Mouse (Mus musculus) embryo, embryonic 9.5 days (tissue): Measurements from ENCODE around the gene Gabbr2.

Experiments
- DNase-seq: peaks from one replicate; pipeline ENCODE4 v3.0.0-alpha.2; 2017; ENCODE audit errors: extremely low spot score

Gabbr2 gene

DNA sequence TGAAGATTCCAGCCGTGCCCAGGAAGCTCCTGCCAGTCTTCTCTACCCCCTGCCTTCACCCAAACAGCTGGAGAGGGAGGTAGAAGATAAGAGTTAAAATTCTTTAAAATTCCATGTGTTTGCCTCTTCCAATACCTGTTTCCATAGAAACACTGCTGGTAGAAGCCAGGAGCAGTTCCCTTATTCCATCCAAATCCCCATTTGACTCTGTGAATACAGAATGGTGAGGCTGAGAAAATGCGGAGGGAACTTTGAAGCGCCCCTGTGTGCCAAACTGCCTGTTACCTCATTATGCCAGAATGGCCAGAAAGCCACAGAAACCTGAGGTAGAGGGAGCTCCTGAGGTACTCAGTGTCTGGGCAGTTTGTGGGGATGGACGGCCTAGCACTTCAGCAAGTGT lies 281.1 kb downstream of the Gabbr2 start:
- no peak for DNase-seq

DNA sequence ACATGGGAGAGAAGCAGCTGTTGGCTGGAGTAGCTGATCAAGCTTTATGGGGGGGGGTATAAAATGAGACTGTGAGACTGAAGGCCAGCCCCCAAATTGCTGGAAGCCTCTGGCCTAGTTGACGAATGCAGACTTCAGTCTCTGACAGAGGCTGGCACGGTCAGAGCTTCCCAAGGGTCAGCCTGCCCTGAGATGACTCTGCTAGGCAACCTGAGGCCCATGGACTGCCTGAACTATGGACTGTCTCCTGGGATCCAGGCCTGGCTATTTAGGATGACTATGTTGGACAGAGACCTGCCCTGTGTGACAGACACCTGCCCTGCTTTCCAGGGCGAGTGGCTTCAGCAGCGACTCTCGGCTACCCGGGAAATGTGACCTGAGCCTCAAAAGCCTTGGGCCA lies 281.7 kb downstream of the Gabbr2 start:
- DNase-seq, result no peak

DNA sequence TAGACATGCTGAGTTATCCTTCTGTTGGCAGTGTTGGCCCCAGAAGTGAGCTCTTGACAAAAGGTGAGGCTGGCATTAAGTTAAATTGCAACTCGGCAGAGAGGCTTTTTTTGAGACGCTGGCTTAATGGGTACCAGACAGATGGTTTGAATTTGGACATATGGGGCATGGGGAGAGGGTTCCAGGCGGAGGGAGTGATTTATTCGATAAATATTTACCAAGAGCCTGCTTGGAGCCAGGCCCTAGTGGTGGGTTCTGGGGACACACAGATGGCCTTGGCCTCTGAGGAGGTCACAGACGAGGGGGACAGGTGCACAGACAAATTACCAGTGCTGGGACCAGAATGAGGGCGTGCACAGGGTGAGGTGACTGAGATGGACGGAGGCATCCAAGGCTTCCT lies 282.2 kb downstream of the Gabbr2 start:
- DNase-seq, result no peak

DNA sequence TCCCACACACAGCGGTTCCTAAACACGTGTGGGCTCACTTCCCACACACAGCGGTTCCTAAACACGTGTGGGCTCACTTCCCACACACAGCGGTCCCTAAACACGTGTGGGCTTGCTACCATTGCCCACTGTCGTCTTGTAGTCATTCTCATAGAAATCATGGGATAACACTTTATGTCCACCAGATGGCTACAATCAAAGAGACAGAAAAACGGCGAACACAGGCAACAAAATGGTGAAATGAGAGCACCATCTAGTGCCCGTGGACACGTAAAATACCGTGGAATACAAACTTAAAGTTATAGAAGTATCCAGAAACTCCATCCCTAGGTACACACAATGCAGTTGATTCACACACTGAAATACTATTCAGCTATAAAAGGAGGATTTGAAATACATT lies 285.9 kb downstream of the Gabbr2 start:
- DNase-seq, result no peak

DNA sequence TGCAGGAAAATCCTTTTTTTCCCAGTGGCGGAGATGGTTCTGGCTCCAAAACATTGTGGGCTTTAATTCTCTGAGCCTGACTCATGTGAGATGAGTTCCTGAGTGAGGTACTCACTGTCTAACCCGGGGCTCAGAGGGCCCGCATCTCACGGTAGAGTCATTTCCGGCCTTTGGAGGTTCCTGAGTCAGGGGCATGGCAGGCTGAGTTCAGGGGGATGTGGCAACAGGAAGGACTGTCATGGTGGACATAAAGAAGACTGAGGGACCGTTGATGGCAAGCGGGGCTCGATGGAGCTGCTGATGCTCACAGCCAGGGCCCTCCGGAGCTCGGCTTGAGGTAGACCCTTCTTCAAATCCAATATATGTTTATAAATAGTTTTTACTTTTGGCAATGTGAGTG lies 288.5 kb downstream of the Gabbr2 start:
- no peak for DNase-seq

DNA sequence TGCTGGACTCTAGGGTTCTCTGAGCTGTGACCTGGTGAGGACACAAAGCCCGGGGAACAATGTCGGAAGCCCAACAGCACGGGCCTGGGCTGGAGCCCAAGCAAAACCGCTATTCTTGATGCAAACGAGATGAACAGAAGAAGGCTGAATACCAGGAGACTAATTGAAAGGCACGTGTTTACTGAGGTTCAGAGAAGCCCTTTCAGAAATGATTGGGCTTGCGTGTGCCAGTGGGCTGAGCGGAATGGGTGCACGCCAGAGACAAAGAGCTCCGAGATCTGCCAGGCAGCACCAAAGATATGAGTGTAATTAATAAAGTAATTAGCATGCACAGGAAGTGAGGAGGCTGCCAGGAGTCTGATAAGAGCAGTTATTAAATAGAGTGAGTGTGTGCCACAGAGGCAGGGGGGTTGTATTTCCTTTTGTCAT lies 291.4 kb downstream of the Gabbr2 start:
- DNase-seq, result no peak

DNA sequence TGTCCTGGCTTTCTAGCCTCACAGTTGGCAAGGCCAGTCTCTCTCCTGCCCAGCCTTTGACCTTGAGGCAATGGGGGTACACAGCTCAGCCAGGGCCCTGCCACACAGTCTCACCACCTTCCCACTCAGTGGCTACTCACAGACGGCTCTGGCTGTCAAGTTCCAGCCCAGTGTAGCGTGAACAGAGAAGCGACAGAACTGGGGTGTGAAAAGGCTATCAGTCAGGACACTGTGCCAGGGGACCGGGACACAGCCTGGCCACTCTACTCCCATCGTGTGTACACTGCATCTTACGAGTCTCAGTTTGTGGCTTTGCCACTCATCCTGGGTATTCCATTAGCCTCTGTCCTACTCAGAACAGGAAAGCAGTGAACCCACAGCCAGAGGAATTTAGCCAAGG lies 295.2 kb downstream of the Gabbr2 start:
- no peak for DNase-seq

DNA sequence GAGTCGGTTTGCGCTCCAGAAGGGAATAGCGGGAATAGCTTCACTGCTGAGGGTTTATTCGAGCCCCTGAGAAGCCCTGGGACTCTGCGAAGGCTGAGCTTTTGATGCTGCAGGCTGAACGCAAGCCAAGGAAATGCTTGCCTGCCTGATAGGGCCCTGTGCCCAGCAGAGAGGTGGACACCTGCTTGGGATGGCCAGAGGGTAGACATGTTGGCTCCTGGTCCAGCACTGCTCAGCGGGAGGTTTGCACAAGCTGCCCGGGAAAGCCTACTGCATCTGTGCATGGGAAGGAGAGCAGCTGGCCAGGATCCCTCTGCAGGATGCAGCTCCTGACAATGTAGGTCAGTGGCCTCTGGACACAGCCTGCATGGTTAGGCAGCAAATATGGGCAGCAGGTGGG lies 301.1 kb downstream of the Gabbr2 start:
- DNase-seq, result no peak

DNA sequence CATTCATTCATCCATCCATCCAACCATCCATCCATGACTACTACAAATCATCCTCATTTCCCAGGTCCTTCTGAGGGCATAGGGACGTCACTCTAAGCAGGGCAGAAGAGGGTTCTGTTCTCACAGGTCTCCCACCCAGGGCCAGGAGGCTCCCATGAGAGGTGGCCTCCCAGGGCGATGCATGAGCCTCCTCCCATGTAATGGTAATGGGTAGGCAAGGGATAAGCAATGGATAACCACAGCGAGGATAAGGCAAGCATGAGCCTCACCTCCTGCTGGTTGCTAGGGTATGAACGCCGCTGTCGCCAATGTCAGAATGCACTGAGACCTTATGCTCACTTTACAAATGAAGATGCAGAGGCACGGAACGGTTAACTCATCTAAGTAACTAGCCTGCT lies 301.7 kb downstream of the Gabbr2 start:
- no peak for DNase-seq

DNA sequence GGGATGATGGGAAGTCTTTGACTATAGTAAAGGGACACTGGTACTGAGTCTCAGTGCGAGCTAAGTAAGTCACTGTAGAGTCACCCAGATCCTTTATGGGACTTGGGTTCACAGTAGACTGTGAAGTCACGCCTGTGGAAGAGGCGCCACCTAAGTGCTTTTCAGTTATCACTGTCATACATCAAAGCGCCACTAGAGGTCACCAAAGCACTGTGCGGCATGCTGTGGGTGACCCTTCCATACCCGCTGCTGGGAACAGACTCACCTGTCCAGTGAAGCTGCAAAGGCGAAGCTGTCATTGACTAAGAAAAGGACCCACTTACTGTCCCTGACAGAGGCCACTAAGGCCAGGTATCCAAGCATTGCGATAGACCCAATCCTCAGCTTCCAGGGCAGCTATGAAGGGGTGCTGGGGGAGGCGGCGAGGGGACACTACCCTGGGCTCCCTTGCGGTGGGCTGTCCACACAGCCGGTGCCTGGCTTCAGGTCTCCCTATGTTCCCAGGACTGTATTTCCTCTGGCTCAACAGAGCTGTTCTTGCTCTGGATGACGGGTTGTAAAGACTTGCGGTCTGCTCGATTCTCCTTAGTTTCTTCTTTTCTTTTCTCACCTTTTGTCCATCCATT lies 302.2 kb downstream of the Gabbr2 start:
- DNase-seq, result peak; percentile 78

DNA sequence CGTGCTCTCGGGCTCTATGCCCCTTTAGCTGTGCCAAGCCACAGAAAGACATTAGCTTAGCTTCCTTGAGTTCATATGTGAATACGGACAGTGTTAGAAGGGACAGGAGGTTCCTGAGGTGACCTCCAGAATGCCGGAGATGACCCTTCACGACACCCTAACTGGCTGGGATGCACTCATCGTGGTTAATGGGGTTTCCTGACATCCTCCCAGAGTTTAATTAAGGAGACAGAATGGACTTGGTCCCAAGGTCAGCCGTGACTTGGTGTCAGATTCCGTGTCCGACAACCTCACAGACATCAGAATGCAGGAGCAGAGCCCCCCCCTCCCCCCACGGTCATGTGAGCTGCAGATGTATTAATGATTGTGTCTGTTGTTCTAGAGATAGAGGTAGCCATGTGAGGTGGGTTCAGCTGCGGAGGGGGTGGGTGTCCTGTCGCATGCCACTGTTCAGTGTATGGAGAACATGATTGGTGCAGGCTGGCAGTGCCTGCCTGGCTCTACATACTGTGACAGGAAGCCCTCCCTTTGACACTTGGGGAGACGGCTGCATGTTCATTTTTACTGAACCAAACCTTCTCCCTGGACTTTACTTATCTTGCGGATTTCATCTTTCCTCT lies 303.4 kb downstream of the Gabbr2 start:
- DNase-seq, result no peak

DNA sequence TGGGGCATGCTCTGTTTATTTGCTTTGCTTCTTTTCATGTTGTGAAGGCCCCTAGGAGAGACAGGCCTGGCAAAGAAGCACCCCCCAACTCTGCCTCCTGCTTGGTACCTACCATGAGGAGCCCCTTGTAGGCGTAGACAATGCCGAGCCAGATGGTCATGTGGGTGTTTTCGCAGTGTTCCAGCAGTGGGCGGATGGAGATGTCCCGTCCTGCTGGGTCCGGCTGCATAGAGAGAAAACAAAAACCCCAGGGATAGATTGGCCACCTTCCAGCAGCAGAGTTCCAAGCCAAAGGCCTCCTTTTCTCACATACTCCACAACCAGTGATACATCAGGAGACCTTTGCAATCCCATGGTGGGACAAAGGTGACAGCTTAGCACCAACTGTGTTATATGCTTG lies 307.5 kb downstream of the Gabbr2 start:
- no peak for DNase-seq

DNA sequence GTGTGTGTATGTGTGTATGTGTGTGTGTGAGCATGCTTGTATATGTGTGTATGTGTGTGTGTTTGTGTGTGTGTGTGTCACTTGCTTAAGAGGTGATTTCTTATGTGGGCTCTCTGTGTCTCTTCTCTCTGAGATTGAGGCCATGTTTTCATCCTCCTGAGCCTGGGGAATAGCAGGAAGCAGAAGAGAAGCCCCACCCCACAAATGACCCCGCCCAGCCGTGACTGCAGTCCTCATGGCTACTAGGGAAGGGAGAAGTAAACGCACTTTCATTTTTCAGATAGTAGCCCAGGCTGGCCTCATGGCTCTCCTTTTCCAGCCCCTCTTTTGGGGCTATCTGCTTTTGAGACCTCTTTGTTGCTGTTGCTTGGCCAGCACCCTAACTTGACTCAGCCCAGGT lies 315.0 kb downstream of the Gabbr2 start:
- no peak for DNase-seq

DNA sequence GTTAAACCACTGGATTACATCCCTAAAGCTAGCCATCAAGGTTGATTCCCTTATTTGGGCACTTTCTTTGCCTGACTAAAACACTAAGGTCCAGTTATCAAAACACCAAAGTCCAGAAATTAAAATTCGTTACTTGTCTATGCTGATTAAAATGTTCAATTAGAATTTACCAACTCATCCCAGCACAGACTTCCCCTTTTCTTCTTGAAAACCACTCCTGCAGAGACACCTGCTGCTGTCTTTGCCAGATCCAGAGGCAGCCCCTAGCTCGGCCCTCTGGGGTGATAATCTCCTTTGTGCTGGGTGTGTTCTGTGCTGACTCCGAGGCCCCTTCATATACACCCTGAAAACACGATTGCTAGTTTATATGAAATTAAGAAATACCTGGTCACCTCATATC lies 315.7 kb downstream of the Gabbr2 start:
- no peak for DNase-seq

DNA sequence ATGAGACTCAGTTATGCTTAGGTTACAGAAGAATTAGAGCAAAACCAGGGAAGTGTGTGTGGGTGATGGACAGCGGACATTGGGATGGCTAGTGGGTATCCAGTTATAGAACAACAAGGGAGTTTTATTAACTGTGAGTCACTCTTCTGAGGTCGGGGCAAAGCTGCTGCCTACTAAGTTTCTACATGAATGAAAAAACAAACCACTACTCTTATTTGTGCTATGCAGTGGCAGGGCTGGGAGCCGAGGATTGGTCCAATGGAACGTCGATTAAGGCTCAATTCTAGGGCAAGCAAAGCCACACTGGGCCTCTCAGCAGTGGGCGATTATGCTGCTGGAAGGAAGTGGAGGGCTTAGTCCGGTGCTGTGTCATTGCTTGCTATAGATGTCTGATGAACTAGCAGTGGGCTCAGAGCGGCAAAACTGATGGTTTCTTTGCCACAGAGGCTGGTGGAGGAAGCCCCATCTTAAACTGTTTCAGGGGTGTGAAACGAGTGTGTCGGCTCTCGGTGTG lies 316.3 kb downstream of the Gabbr2 start:
- no peak for DNase-seq

DNA sequence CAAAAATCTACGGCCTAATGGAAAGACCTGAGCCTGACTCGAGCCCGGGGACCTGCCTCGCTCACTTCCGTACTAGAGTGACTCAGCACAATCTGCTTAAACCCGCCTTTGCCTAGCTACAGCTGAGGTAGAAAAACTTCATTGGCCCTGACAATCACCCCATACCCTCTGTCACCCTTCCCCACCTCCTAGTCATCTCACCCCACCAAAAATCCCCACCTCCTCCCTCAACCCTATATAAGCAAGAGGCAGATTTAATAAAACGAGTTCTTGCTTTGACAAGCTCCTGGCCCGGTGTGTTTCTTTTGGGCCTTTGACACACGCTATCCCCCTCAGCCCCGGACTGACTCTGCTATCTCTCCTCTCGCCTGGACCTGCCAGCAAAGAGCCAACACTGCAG lies 323.1 kb downstream of the Gabbr2 start:
- no peak for DNase-seq

DNA sequence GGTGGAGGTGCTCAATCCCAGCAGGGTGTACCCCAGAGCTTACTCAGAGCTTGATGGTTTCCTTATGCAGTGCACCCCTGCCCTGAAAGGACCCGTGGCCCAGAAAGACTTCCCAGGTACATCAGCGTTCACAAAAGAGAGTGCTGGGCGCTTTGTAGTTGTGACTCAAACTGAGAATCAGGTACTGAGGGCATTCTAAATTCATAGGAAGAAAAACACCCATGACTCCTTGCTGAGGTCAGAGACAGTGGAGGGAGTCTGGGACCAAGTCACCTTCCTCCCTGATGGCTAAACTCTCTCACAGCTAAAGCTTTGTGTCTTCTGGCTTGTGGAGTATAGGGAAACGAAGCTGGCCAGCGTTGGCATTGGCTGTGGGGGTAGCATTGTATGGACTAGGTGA lies 325.3 kb downstream of the Gabbr2 start:
- no peak for DNase-seq

DNA sequence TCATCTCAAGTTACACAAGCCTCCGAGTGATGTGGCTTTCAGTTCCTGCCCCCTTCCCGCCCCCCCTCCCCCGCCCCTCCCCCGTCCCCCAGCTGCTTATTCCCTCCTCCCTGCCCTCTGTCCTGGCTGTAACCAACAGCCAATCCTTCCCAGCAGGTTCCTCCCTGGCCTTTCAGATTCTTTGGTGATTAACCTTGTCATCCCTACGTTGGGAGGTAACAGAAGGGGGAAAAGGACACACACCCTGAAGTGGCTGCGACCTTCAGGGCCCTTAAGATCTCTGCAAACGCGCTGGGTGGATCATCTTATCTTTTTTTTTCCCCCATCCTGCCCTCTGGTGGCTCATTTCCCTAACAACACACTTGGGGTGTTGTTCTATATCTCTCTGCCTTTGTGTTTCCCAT lies 326.3 kb downstream of the Gabbr2 start:
- DNase-seq, result peak; percentile 78

DNA sequence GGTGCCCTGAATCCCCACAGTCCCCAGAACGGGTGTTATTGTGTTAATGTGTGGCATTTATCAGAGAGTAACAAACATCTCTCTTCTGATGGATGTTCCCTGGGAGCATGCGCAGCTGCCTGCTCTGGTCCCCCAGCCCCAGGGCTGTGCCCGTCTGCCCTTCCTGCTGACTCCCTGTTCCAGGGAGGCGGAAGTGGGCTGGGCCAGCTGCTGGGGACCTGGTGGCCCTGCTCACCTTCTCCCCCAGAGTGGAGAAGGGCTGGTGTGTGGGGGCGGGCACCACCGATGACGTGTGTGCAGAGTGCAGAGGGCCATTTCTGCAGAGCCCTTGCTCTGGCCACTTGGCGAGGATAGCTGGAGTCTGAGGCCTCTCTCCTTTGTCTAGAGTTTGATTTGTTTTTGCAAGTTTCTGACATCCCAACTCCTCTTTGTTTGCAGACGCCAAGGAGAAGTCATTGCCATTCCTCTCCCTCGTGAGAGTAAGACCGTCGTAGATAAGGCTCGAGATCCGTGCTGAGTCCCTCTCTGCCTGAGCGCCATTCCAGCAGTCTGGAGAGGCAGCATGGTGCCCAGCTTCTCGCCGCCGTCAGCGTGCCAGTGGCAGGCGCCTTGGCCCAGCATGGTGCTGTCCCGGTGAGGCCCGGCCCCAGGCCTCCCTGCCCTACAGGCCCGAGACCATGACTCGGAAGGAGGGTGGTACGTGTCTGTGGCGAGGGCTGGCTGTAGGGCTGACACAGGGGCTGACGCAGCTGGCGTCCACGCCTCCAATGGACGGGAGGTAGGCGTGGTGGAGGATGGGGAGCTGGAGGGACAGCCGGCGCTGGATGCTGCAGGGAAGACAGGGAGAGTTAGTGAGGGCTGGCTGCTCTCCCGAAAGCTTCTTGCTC lies 327.3 kb downstream of the Gabbr2 start:
- DNase-seq, result peak; percentile 84

DNA sequence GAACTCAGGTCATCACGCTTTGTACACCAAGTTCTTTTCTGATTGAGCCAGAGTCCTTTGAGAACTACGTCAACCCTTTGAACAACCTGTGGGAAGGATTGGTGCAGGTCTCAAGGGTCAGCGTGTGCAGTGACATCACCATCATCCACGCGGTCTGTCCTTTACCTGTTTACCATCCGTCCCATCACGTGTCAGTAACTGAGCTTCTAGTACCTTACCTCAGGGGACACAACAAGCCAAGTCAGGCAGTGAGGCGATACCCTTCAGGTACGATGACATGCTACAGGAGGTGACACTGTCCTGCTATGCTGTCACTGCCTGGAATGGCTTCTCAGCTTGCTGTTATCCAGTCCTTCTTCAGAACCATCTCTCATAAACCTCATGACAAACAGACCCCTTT lies 330.2 kb downstream of the Gabbr2 start:
- no peak for DNase-seq

DNA sequence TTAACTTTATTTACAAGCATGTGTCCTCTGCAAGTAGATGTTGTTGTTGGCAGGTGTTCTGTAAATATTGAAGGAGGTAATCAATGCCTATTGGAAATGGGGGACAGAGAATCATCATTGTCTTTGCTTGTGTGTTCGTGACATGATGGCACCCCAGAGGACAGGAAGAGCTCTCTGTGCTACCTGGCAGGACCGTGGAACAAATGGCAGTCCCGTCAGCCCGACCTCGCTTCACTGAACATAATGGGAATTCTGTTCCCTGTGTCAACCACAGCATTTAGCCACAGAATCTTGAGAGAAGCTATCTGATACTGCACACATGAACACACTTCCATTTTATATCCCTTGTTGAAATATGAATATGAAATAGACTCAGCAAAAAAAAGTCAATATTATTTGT lies 332.7 kb downstream of the Gabbr2 start:
- DNase-seq, result no peak

DNA sequence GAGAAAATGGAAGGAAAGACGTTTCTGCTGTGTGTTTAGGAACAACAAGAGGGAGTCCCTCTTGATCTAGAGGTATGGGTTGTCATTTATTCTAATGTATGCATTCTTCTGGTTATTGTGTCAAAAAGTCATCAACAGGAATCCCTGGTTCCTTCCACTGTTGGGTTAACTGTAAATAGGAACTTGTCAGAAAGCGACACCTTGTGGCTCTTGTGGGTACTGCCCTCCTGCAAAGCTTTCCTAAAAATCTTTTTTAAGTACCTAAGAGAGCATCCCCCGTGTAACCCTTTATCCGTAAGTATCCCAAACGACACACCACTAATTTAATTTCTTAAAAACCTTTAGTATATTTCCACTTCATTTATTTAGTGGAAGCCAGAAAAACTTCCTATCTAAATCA lies 334.6 kb downstream of the Gabbr2 start:
- peak; percentile 69 for DNase-seq

DNA sequence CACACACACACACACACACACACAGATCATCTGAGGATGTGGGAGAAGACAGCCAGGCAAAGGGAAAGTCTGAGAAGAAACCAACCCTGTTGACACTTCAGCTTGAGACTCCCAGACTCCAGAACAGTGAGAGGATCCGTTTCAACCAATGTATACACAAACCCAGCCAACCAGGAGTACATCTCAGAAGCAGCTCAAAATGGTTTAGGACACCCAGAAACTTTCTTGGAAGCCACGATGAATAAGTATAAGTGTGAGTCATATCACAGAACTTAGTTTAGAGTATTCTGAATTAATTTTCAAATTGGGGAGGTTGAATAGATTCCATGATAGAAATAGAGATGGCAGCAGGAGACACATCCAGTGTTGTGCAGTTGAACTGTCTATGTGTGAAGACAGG lies 335.7 kb downstream of the Gabbr2 start:
- no peak for DNase-seq
